Mouse (Mus musculus): Measurements from ENCODE around the gene Kcna7.
"Not testable (repeated sequence)": the region's sequence is repeated elsewhere in the genome, so short reads cannot be mapped to it uniquely, and the experiment has no call there.

The Kcna7 gene

GRCm38 (mm10) chr7:45395578-45396336, 9.7 kb upstream of the Kcna7 start, which contains the start of gene Snrnp70:
Gene Snrnp70, minus strand, starts transcription at chr7:45395742.
- DNase-seq = peak; percentile 99 to 100

- DNase-seq = not testable (repeated sequence)
Observed at GRCm38 (mm10) chr7:45396337-45396775, 9.1 kb upstream of the Kcna7 start.

GRCm38 (mm10) chr7:45396787-45397186, 8.7 kb upstream of the Kcna7 start:
- DNase-seq = peak in 1 of 2 experiments; percentile 1

- DNase-seq = peak in 1 of 2 experiments; percentile 11
Observed at GRCm38 (mm10) chr7:45401521-45402085, 3.9 kb upstream of the Kcna7 start.

- DNase-seq = peak; percentile 48 to 77
Observed at GRCm38 (mm10) chr7:45403532-45404261, 1.8 kb upstream of the Kcna7 start.

GRCm38 (mm10) chr7:45406157-45407156, 1.0 kb downstream of the Kcna7 start:
- DNase-seq = peak; percentile 30 to 42

GRCm38 (mm10) chr7:45407836-45408235, 2.4 kb downstream of the Kcna7 start:
- peak in 1 of 2 experiments; percentile 14 for DNase-seq

DNA sequence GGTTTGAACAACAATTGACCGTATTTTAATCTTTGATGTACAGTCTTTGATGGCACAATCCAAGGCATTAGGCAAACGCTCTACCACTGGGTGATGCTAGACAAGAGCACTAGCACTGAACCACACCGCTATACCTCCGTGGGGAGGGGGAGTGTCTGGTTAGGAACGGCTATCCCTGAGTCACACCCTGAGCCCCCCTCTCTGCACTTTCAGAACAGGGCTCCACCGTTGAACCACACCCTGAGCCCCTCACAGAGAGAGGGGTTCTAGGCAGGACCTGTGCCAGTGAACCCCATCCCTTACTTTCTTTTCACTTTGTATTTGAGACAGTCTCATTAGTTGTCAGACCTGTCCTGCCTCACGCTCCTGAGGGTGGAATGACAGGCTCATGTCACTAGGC, 2.9 kb downstream of the Kcna7 start:
- peak in 1 of 2 experiments; percentile 3 for DNase-seq

GRCm38 (mm10) chr7:45408949-45409348, 3.5 kb downstream of the Kcna7 start:
- peak in 1 of 2 experiments; percentile 16 for DNase-seq

- DNase-seq = peak in 1 of 2 experiments; percentile 9
Observed at GRCm38 (mm10) chr7:45409497-45410163, 4.2 kb downstream of the Kcna7 start.

DNA sequence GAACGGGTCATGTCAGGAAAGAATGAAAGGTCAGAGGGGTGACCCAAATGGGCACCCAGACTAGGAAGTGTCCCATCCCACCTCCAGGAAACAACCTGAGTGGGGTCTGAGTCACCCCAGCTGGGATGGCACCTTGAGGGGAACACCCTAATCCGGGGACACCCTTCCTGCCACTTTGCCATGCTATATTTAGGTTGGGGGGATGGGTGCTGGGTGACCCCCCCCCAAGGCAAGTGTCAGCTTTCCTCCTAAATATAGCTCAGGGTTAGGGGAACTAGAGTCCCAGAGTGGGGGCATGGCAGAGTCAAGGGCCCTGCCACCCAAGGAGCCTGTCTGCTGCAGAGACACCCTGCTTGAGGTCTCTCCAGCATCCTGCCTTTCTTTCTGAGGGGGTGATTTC, 7.0 kb downstream of the Kcna7 start:
- no peak for DNase-seq

- DNase-seq = peak; percentile 54 to 68
Observed at GRCm38 (mm10) chr7:45413113-45413863, 7.8 kb downstream of the Kcna7 start, which contains the start of gene Ntf5. Gene Ntf5, plus strand, starts transcription at chr7:45413695.

GRCm38 (mm10) chr7:45413864-45414739, 8.6 kb downstream of the Kcna7 start:
- peak; percentile 53 to 78 for DNase-seq

- no peak for DNase-seq
Observed at GRCm38 (mm10) chr7:45414740-45415224, 9.3 kb downstream of the Kcna7 start.

- DNase-seq = peak; percentile 22 to 54
Observed at GRCm38 (mm10) chr7:45415636-45416035, 10.2 kb downstream of the Kcna7 start.

DNA sequence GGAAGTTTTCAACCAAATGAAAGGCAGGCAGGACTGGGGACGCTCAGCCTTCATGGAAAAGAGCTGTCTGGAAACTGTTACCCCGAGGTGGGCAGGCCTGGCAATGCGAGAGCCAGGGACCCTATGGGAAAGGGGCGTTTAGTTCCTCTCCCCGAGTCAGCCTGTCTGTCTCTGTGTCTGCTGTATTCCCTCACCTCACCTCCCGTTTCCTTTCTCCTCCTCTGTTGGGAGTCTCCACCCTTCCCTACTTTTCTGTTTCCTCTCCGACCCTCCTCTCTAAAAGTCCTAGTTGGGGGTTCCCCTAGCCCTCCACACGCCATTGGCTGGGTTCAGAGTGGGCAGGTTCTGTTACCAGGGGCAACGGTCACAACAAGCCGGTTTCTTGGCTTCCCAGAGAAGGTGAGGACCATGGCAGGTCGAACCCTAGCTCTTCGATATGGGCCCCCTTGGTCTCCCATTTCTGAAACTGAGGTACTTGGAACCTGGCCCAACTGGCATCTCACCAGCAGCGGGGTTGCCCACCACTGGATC, 12.6 kb downstream of the Kcna7 start:
- DNase-seq = no peak

DNA sequence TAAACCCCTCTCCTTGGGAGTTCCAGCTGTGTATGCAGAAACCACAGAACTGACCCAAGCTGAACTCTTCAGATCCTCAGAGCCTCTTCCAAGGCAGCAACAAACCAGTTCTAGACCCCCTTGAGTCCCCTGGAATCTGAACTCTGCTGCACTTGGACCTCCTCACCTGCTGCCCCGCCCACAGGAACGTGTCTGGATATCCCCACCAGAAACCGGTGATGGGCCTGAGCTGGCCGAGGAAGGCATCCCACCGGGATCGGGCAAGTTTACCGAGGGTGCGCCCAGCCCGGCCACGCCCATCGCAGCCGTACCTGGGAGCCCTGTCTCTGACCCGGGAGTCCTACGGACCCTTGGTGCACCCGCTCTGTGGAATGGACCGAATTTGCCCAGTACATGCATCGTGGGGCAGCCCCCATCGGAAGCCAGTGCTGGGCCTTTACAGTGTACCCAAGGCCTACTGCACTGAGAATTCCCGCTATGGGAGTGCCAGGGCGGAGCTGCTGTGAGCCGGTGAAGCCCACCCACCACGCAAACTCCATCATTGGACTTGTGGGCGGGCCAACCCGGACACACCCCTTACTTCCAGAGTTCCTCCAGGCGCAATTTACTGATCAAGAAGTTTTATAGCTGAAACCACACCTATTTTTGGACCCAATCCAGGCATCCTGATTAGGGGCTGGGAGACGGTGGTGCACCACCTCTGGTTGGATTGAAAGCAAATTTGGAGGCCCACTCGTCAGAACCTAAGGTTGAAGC, 14.6 kb downstream of the Kcna7 start:
- peak; percentile 27 to 56 for DNase-seq

DNA sequence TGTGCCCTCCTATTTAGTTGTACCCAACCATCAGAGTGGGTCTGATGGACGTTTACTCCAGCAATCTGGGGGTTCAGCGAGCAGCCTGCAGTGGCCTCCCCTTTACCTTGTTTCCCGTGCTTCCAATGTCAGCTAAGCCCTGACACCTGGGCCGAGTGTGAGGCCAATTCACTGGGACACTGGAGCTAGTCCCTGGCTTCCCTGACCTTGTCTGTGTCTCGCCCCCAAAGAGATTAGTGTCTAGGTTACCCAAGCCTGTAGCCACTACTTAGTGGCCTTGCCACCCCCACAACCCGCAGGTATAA, 15.1 kb downstream of the Kcna7 start, which contains the start of gene Lhb:
TSS of gene Lhb (plus strand) at position 206 of the 305 bp plus-strand sequence.
- no peak for DNase-seq

DNA sequence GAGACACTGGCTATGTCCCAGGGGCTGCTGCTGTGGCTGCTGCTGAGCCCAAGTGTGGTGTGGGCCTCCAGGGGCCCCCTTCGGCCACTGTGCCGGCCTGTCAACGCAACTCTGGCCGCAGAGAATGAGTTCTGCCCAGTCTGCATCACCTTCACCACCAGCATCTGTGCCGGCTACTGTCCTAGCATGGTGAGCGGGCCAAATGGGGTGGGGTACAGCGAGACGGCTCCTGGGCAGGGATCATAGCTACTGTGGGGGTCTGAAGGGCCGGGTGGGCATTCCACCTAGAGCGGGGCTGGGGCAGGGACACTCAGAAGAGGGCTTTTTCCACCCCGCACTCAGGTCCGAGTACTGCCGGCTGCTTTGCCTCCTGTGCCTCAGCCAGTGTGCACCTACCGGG, 15.7 kb downstream of the Kcna7 start:
- no peak for DNase-seq
